Mouse (Mus musculus) erythroblast, embryonic 14.5 days (primary cell): ENCODE measurements around the gene Dbndd2.

Experiments
- GATA1 ChIP-seq: IDR thresholded peaks from 2 replicates; pipeline ENCODE4 v1.6.1; 2012; ENCODE audit warnings: low read length, inconsistent platforms, mixed read lengths
- TAL1 ChIP-seq: IDR thresholded peaks from 3 replicates; pipeline ENCODE4 v1.6.1; 2012; ENCODE audit warnings: low read length, inconsistent platforms, mixed read lengths

DNA sequence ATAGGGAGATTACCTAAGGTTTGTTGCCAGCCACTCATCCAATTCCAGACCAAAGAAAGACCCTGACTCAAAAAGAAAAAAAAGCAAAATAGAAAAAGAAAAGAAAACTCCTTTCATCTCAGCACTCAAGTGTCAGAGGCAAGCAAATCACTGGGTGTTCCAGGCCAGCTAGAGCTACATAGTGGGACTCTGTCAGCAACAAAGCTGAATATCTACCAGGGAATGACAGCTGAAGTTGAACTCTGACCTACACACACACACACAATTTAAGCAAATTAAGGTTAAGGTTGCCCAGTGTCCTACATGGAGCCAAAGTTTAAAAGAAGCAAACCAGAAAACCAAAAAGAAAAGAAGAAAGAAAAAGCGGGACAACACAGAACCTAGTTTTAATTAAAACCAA lies 37.8 kb upstream of the Dbndd2 start:
- TF ChIP-seq GATA1 (no peak), TAL1 (no peak)
